Mouse (Mus musculus) bone marrow macrophage, adult 2 months (primary cell): ENCODE results near the gene Rbbp9. TPM values are rescaled to one million over a fixed set of nuclear protein-coding genes. Genes with fewer than 3 reads are reported as not detected.

ENCODE experiments used
- H3K27ac ChIP-seq: 2 replicates; pipeline ENCODE4 v1.5.1; 2012; ENCODE audit warnings: low read depth, low read length; ENCODE audit not compliant: insufficient read depth
- H3K4me1 ChIP-seq: 2 replicates; pipeline ENCODE4 v1.6.1; 2012; ENCODE audit warnings: low read length; ENCODE audit not compliant: control insufficient read depth, insufficient read depth
- H3K4me3 ChIP-seq: 2 replicates; pipeline ENCODE4 v1.5.1; 2012; ENCODE audit warnings: mild to moderate bottlenecking, low read length, moderate library complexity; ENCODE audit not compliant: insufficient read depth
- CTCF ChIP-seq: IDR thresholded peaks from 2 replicates; pipeline ENCODE4 v1.5.1; 2012; ENCODE audit warnings: low read depth, mild to moderate bottlenecking, low read length, moderate library complexity
- POLR2A ChIP-seq: IDR thresholded peaks from 2 replicates; pipeline ENCODE4 v1.6.1; 2012; ENCODE audit warnings: mild to moderate bottlenecking, low read depth, low read length, borderline replicate concordance
- polyA plus RNA-seq: library from polyadenylated mRNA; stranded (reverse); fragments of >200 nt; gene quantifications from 2 replicates; pipeline ENCODE4 v1.2.4, GENCODE M21; 2012; ENCODE audit not compliant: missing spikeins, insufficient read depth, insufficient read length

The Rbbp9 gene
- polyA plus RNA-seq, 1 experiment: 21.9 TPM

DNA sequence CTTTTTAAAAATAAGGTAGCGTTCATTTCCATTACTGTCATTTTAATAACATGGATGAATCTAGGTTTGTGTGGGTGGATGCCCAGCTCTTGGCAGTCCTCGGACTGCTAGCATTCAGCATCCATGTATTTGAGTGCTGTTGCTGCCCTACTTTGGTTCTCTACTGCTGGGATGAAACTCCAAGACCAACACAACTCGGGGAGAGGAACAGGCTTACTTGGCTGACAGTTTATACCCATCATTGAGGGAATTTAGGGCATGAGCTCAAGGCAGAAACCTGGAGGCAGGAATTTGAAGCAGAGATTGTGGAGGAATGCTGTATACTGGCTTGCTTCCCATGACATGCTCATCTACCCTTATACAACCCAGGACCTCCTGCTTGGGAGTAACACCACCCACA is 36.0 kb downstream of the Rbbp9 start:
- no peak overlapping the region for H3K4me3 ChIP-seq
- TF ChIP-seq CTCF: no peak
- no peak for TF ChIP-seq POLR2A
- H3K27ac ChIP-seq: no peak overlapping the region
- no peaks in the 10 kb centered on the region for H3K4me1 ChIP-seq

DNA sequence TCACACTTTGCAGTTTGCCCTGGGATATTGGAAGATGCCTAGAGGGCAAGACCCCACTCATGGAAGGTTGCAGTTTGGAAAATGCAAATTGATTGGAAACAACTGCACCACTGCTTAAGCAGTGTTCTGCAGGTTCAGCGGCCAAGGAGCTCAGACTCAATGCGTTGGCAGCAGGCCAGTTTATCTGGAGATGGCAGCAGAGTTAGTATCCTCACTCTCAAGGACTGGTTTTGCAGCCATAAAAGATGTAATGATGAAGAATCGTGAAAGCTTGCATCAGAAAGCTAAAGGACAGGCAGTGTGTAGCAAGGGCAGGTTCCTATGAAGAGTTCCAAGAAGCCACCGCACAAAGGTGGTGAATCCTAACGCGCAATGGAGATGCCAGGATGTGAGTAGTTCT is 48.5 kb downstream of the Rbbp9 start:
- no peak overlapping the region for H3K4me3 ChIP-seq
- no peak for TF ChIP-seq CTCF
- no peak for TF ChIP-seq POLR2A
- no peaks in the 10 kb centered on the region for H3K4me1 ChIP-seq

More for the DNA sequence above, 48.5 kb downstream of the Rbbp9 start:
- H3K27ac ChIP-seq: no peak overlapping the region

Other genes with a start within 250 kb of the Rbbp9 start
- gene Ovol2, start 218.7 kb downstream of the Rbbp9 start, polyA plus RNA-seq: not detected in 2 replicates
- gene Kat14, start 181.9 kb downstream of the Rbbp9 start, polyA plus RNA-seq: 23.7 and 33.0 TPM in 2 replicates
- gene Pet117, start 181.9 kb downstream of the Rbbp9 start, polyA plus RNA-seq: 3.6 TPM in 1 of 2 replicates, not detected in the other
- 1.1 and 1.4 TPM in 2 replicates for gene Dzank1, start 23.5 kb downstream of the Rbbp9 start, polyA plus RNA-seq
- gene Polr3f, start 23.2 kb downstream of the Rbbp9 start, polyA plus RNA-seq: 13.6 and 15.0 TPM in 2 replicates
- 36.5 and 39.7 TPM in 2 replicates for gene Sec23b, start 5.4 kb upstream of the Rbbp9 start, polyA plus RNA-seq
- 26.5 and 29.8 TPM in 2 replicates for gene Smim26, start 43.2 kb upstream of the Rbbp9 start, polyA plus RNA-seq
- 9.0 and 10.8 TPM in 2 replicates for gene Dtd1, start 49.0 kb upstream of the Rbbp9 start, polyA plus RNA-seq